Mouse (Mus musculus) lung, postnatal 0 days (tissue): ENCODE measurements around the gene Sfi1.
"Not testable (repeated sequence)": the region's sequence is repeated elsewhere in the genome, so short reads cannot be mapped to it uniquely, and the experiment has no call there.

Experiments used
- CTCF ChIP-seq: IDR thresholded peaks from 2 replicates; pipeline ENCODE4 v1.5.1; 2016; ENCODE audit warnings: antibody characterized with exemption, mild to moderate bottlenecking
- EP300 ChIP-seq: IDR thresholded peaks from 2 replicates; pipeline ENCODE4 v1.6.1; 2016; ENCODE audit warnings: antibody characterized with exemption, mild to moderate bottlenecking, control low read depth

DNA sequence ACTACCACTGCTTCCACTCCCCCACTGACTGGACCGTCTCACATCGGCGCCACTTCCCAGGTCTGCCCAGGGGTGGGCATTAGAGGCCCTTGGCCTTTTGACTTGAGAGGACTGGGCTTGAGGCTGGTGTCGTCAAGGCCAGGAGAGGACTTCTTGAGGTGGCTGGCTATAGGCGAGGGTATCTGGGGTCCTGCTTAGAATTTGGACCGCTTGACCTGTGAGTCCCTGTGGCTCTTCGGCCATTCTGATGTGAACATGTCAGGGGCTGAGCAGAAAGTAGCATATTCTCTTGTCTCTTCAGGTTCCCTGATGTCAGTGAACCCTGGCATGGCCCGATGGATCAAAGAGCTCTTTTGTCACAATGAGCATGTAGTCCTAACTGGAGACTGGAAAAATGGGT lies 63.4 kb downstream of the Sfi1 start:
- TF ChIP-seq CTCF, EP300: not testable (repeated sequence)
